Mouse (Mus musculus) lung, postnatal 0 days (tissue): Measurements from ENCODE around the gene Camk2g. TPM values are rescaled to one million over a fixed set of nuclear protein-coding genes. Genes with fewer than 3 reads are reported as not detected.

Experiments
- ATAC-seq: fragments of 200-750 bp; cut with Nextera tagmentation; 2 replicates; pipeline ENCODE4 v1.8.0; 2017; ENCODE audit warnings: moderate library complexity
- DNase-seq: peaks from one replicate; pipeline ENCODE4 v3.0.0-alpha.2; 2016; ENCODE audit warnings: low spot score
- H3K27ac ChIP-seq: fragments of 300-500 bp; sonication (generic); 2 replicates; pipeline ENCODE4 v1.5.1; 2014; ENCODE audit warnings: antibody characterized with exemption, mild to moderate bottlenecking, low read length, mixed read lengths
- H3K27me3 ChIP-seq: fragments of 300-500 bp; sonication (generic); replicated peaks from 2 replicates; pipeline ENCODE4 v1.6.1; 2014; ENCODE audit warnings: low read length, mixed read lengths; ENCODE audit not compliant: insufficient read depth
- H3K36me3 ChIP-seq: fragments of 300-500 bp; sonication (generic); 2 replicates; pipeline ENCODE4 v1.6.1; 2014; ENCODE audit warnings: low read length, mixed read lengths; ENCODE audit not compliant: insufficient read depth
- H3K4me1 ChIP-seq: fragments of 300-500 bp; sonication (generic); 2 replicates; pipeline ENCODE4 v1.6.1; 2014; ENCODE audit warnings: antibody characterized with exemption, low read depth, low read length, mixed read lengths; ENCODE audit not compliant: insufficient read depth
- H3K4me2 ChIP-seq: fragments of 300-500 bp; sonication (generic); replicated peaks from 2 replicates; pipeline ENCODE4 v1.6.1; 2014; ENCODE audit warnings: low read depth, mild to moderate bottlenecking, low read length, moderate library complexity, mixed read lengths
- H3K4me3 ChIP-seq: fragments of 300-500 bp; sonication (generic); 2 replicates; pipeline ENCODE4 v1.5.1; 2014; ENCODE audit warnings: low read depth, low read length
- H3K9ac ChIP-seq: fragments of 300-500 bp; sonication (generic); replicated peaks from 2 replicates; pipeline ENCODE4 v1.6.1; 2014; ENCODE audit warnings: low read depth, mild to moderate bottlenecking
- H3K9me3 ChIP-seq: fragments of 300-500 bp; sonication (generic); 2 replicates; pipeline ENCODE4 v1.6.1; 2016; ENCODE audit warnings: low read length, mixed read lengths
- CTCF ChIP-seq: IDR thresholded peaks from 2 replicates; pipeline ENCODE4 v1.5.1; 2016; ENCODE audit warnings: antibody characterized with exemption, mild to moderate bottlenecking
- EP300 ChIP-seq: IDR thresholded peaks from 2 replicates; pipeline ENCODE4 v1.6.1; 2016; ENCODE audit warnings: antibody characterized with exemption, mild to moderate bottlenecking, control low read depth
- WGBS: fragments of 180-500 bp; shearing (Covaris S2); extraction: QIAGEN DNeasy Blood & Tissue Kit; methylation state at CpG from one replicate; pipeline ENCODE4 v1.1.7; 2014; 5-methylcytosine and 5-hydroxymethylcytosine counted together
- polyA plus RNA-seq: library from polyadenylated mRNA; unstranded; fragments of >200 nt; fragmentation: Nextera tagmentation; extraction: Ambion mirVana; gene quantifications from 2 replicates; pipeline ENCODE4 v1.2.1, GENCODE M21; 2015

Camk2g gene
- polyA plus RNA-seq, 1 experiment from 2014 or later, result 36.6 TPM

DNA sequence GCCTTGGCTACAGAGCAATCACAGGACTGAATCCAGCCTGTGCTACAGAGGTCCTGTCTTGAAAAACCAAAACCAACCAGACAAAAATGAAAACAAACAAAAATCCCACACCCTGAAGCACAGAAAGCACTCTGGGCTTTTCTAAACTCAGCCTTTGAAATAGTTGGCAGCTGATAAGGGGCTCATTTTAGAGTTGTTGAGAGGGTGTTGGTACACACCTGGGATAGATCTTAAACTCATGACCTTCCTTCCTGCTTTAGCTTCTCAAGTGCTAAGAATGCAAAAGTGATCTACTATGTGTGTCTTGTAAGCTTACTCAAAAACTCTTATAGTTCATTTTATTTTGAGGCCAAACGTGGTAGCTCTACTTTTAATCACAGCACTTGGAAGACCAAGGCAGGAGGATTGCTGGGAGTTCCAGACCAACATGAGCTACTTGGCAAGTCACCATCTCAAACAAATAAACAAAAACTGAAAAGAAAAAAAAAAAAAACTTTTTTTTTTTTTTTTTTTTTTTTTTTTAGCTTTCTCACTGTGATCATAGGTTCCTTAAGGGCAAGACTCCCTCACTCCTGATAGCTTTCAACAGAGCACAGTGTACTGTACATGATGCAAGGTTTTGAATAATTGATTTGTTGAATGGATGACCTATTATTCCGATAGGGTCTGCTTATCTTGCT is 9.2 kb upstream of the Camk2g start:
- Histone ChIP-seq H3K4me3 (no peak overlapping the region), H3K9me3 (no peaks in the 10 kb centered on the region), H3K9ac (no peak overlapping the region), H3K27me3 (no peaks in the 10 kb centered on the region), H3K4me1 (peaks cover 12% of the 10 kb centered on the region; the same call in 1 of the 2 replicates), H3K27ac (no peak overlapping the region), H3K4me2 (no peak overlapping the region), H3K36me3 (no peaks in the 10 kb centered on the region)
- DNase-seq (peak; percentile 82), ATAC-seq (peak; percentile 49)
- WGBS, result 23% methylated on average over 2 of the region's 2 CpGs
- TF ChIP-seq EP300, result peak; percentile 87
- no peak for TF ChIP-seq CTCF

DNA sequence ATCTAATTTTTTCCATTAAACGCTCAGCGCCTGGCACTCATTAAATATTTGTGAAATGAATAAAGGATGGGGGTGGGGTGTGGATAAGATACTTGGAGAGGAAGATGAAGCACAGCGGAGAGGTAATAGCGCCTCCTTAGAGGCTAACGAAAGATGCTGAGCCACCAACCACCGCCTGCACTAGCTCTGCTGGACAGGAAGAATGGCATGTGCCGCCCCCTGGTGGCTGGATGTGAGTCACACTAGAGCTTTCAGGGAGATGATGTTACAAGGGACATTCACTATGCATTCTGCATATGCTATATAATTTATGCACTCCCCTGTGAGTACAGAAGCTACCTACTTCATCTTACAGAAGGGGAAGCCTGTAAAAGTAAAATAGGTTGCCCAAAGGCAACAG is 4.9 kb upstream of the Camk2g start:
- no peaks in the 10 kb centered on the region for H3K9me3 ChIP-seq
- DNase-seq (peak; percentile 89), ATAC-seq (peak; percentile 27)
- H3K36me3 ChIP-seq, result no peaks in the 10 kb centered on the region
- no peak overlapping the region for H3K4me3 ChIP-seq
- no peak overlapping the region for H3K4me2 ChIP-seq
- H3K9ac ChIP-seq, result no peak overlapping the region
- H3K27me3 ChIP-seq, result no peaks in the 10 kb centered on the region
- H3K27ac ChIP-seq, result no peak overlapping the region
- 5% methylated on average over 7 of the region's 7 CpGs for WGBS
- peak; percentile 97 for TF ChIP-seq CTCF
- no peak; the same call in 1 of the 2 replicates for TF ChIP-seq EP300
- no peaks in the 10 kb centered on the region for H3K4me1 ChIP-seq

DNA sequence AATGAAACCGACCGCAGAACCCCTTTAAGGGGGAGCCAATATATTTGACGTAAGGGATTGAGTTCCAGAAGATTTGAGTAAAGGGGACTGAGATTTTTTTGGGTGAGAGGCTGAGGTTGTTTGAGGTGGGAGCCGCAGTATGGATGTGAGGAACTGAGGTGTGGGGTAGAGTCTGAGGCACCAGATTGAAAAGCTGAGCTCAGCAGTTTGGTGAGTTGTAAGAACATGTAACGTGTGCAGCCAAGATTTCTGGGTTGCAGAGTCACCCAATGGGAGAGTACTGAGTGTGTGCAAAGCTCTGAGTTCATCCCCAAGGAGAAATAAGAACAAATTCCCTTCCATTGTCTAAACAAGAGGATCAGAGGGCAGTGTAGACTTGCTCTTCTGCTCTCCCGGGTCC is 4.4 kb upstream of the Camk2g start:
- Histone ChIP-seq H3K9ac (no peak overlapping the region), H3K4me1 (no peaks in the 10 kb centered on the region), H3K4me3 (no peak overlapping the region), H3K9me3 (no peaks in the 10 kb centered on the region), H3K27me3 (no peaks in the 10 kb centered on the region), H3K4me2 (no peak overlapping the region), H3K36me3 (no peaks in the 10 kb centered on the region), H3K27ac (no peak overlapping the region)
- no peak for ATAC-seq
- no peak for DNase-seq
- WGBS, result 74% methylated on average over 6 of the region's 6 CpGs
- TF ChIP-seq EP300 (no peak), CTCF (no peak)

- no peak for TF ChIP-seq CTCF
- TF ChIP-seq EP300, result no peak
- 74% methylated on average over 8 of the region's 8 CpGs for WGBS
- DNase-seq (no peak), ATAC-seq (no peak)
- Histone ChIP-seq H3K27me3 (no peaks in the 10 kb centered on the region), H3K4me1 (peaks cover 6% of the 10 kb centered on the region; the same call in 1 of the 2 replicates), H3K27ac (no peak overlapping the region), H3K36me3 (no peaks in the 10 kb centered on the region), H3K4me2 (no peak overlapping the region), H3K9me3 (no peaks in the 10 kb centered on the region), H3K4me3 (no peak overlapping the region), H3K9ac (no peak overlapping the region)
These were observed 2.8 kb upstream of the Camk2g start for GRCm38 (mm10) chr14:20796643-20797042.

- H3K36me3 ChIP-seq, result no peaks in the 10 kb centered on the region
- 67% methylated on average over 8 of the region's 8 CpGs for WGBS
- H3K27me3 ChIP-seq, result no peaks in the 10 kb centered on the region
- TF ChIP-seq CTCF (no peak), EP300 (no peak)
- ATAC-seq (no peak), DNase-seq (no peak)
- H3K4me2 ChIP-seq, result no peak overlapping the region
- H3K27ac ChIP-seq, result no peak overlapping the region
- H3K9me3 ChIP-seq, result no peaks in the 10 kb centered on the region
- no peak overlapping the region for H3K4me3 ChIP-seq
- no peak overlapping the region for H3K9ac ChIP-seq
- H3K4me1 ChIP-seq, result peaks cover 6% of the 10 kb centered on the region; the same call in 1 of the 2 replicates
These were observed 2.3 kb upstream of the Camk2g start for GRCm38 (mm10) chr14:20796170-20796569.

- Histone ChIP-seq H3K4me1 (peaks cover 6% of the 10 kb centered on the region; the same call in 1 of the 2 replicates), H3K27ac (no peak overlapping the region), H3K27me3 (no peaks in the 10 kb centered on the region), H3K36me3 (no peaks in the 10 kb centered on the region), H3K9ac (no peak overlapping the region), H3K9me3 (no peaks in the 10 kb centered on the region), H3K4me2 (no peak overlapping the region), H3K4me3 (no peak overlapping the region)
- 48% methylated on average over 7 of the region's 9 CpGs for WGBS
- DNase-seq, result no peak
- TF ChIP-seq EP300, result no peak
- TF ChIP-seq CTCF, result no peak
- ATAC-seq, result no peak
These were observed 1.7 kb upstream of the Camk2g start for GRCm38 (mm10) chr14:20795423-20796152.
